Mouse (Mus musculus): ENCODE results near the gene Lrmp. TPM values are rescaled to one million over a fixed set of nuclear protein-coding genes. Genes with fewer than 3 reads are reported as not detected.
A peak's percentile ranks its signal among the peaks of the same experiment; 100 is the strongest.

Lrmp gene
- polyA plus RNA-seq, 1 experiment from 2014 or later, result 26.3 TPM

DNA sequence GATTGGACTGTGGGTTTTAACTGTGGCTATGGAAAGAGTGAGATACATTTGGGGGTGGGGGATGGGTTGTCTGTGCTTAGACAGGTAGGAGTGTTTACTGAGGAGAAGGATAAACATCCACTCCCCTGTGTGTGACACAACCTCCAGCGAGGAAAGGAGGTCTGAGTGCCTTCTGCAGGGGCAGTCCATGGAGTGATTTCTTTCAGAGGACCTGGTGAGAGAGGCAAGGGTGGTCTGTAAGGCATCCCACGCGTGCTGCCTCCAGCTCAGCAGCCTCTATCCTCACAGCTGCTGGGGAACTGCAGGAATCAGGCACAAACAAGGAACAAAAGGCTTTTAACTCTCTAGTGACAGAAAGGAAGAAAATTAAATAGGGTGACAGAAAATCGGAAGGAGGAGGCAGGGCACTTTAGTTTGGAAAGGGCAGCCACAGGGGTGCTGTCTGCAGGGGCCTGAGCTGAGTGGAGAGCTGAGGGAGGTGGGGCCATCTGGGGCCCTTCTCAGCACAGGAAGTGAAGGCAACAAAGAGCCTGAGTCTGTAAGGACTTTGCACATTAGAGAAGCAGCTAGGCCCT lies 732 bp downstream of the Lrmp start:
- no peaks in the 10 kb centered on the region for H3K9me3 ChIP-seq (replicated peaks; ENCODE audit: control insufficient read depth, low read length)

DNA sequence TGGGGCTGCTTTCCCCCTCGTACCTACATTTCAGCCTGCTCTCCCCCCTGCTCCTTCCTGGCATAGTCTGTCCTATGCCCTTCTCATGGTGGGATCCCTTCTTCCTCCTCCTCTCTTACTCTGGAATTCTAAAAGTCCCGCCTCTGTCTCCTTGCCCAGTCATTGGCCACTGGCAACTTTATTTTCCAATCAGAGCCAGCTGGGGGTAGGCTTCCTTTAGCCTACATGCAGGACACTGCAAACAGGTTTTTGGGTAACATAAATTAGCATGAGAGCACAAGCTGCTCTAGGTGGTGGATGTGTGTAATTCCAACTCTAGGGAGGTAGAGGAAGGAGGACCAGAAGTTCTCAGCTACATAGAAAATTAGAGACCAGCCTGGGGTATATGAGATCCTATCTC lies 4.6 kb downstream of the Lrmp start:
- Histone ChIP-seq H3K4me3 (ENCODE audit: low read length) (no peak overlapping the region), H3K27me3 (ENCODE audit: control insufficient read depth, insufficient read depth, low read length) (no peaks in the 10 kb centered on the region), H3K4me1 (ENCODE audit: control insufficient read depth, insufficient read depth, low read length) (peaks cover 36% of the 10 kb centered on the region), H3K9ac (ENCODE audit: low read length) (no peak overlapping the region), H3K36me3 (ENCODE audit: control insufficient read depth, insufficient read depth) (no peaks in the 10 kb centered on the region), H3K27ac (ENCODE audit: low read length) (no peak overlapping the region; the same call in 1 of the 2 replicates), H3K9me3 (replicated peaks; ENCODE audit: control insufficient read depth, low read length) (no peaks in the 10 kb centered on the region), H3K4me2 (ENCODE audit: low read depth, low read length) (no peak overlapping the region)
- WGBS, result 59% methylated on average over 2 of the region's 2 CpGs
- ATAC-seq (replicated peaks; ENCODE audit: extremely low read depth, insufficient read depth, low FRiP score), result no peak

More for the DNA sequence above, 732 bp downstream of the Lrmp start:
- Histone ChIP-seq H3K27ac (ENCODE audit: low read length) (peak overlapping the region; percentile 1; the same call in 1 of the 2 replicates), H3K27me3 (ENCODE audit: control insufficient read depth, insufficient read depth, low read length) (no peaks in the 10 kb centered on the region), H3K36me3 (ENCODE audit: control insufficient read depth, insufficient read depth) (no peaks in the 10 kb centered on the region), H3K4me3 (ENCODE audit: low read length) (no peak overlapping the region), H3K4me2 (ENCODE audit: low read depth, low read length) (no peak overlapping the region), H3K4me1 (ENCODE audit: control insufficient read depth, insufficient read depth, low read length) (peaks cover 16% of the 10 kb centered on the region), H3K9ac (ENCODE audit: low read length) (no peak overlapping the region)
- ATAC-seq (replicated peaks; ENCODE audit: extremely low read depth, insufficient read depth, low FRiP score), result 0 out of 2 replicates have a peak, but pooled peaks have one; percentile 34
- 29% methylated on average over 4 of the region's 4 CpGs for whole genome bisulfite sequencing

DNA sequence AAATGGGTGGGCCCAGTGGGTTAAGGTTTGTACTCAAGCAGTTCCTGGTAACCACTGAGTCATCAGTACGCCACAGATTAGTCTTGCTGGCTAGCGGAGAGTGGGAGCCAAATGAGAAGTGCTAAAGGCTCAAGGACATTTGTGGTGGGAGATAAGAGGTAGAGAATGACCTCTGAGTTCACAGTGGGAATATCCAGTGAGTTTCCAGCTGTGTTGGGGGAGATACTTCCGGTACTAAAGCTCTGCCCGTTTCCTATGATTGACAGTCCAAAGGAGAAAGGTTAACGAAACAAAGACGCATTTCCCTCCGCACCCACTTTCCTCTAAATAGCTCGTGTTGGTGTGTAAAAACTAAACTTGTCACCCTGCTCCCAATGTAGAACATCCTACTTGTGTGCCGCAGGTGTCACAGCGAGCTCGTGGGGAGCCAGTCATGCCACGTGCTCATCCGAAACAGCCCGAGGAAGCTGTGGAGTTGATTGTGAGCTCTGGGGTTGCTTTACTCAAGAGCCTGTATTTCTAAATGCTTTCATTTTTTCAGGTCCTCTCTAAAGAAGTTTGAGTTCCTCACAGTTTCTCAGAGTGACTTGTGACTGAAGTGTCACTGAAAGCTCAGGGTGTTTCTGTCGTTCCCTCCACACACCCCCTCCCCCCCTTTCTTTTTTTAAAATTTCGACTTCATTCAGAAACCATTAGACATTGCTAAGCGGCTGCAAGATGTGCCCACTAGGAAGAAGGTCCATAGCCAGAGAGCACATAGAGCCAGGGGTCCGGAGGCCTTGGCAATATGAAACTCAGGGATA lies 5.5 kb downstream of the Lrmp start:
- H3K4me3 ChIP-seq (ENCODE audit: low read length), result peak overlapping the region; percentile 15
- peak; percentile 25; the same call in 1 of the 2 replicates for ATAC-seq (replicated peaks; ENCODE audit: extremely low read depth, insufficient read depth, low FRiP score)
- H3K4me2 ChIP-seq (ENCODE audit: low read depth, low read length), result peak overlapping the region; percentile 53
- no peaks in the 10 kb centered on the region for H3K27me3 ChIP-seq (ENCODE audit: control insufficient read depth, insufficient read depth, low read length)
- WGBS, result 20% methylated on average over 18 of the region's 18 CpGs
- no peaks in the 10 kb centered on the region for H3K9me3 ChIP-seq (replicated peaks; ENCODE audit: control insufficient read depth, low read length)
- peak overlapping the region; percentile 42 for H3K9ac ChIP-seq (ENCODE audit: low read length)
- H3K27ac ChIP-seq (ENCODE audit: low read length), result peak overlapping the region; percentile 67
- H3K4me1 ChIP-seq (ENCODE audit: control insufficient read depth, insufficient read depth, low read length), result peaks cover 43% of the 10 kb centered on the region
- no peaks in the 10 kb centered on the region for H3K36me3 ChIP-seq (ENCODE audit: control insufficient read depth, insufficient read depth)

DNA sequence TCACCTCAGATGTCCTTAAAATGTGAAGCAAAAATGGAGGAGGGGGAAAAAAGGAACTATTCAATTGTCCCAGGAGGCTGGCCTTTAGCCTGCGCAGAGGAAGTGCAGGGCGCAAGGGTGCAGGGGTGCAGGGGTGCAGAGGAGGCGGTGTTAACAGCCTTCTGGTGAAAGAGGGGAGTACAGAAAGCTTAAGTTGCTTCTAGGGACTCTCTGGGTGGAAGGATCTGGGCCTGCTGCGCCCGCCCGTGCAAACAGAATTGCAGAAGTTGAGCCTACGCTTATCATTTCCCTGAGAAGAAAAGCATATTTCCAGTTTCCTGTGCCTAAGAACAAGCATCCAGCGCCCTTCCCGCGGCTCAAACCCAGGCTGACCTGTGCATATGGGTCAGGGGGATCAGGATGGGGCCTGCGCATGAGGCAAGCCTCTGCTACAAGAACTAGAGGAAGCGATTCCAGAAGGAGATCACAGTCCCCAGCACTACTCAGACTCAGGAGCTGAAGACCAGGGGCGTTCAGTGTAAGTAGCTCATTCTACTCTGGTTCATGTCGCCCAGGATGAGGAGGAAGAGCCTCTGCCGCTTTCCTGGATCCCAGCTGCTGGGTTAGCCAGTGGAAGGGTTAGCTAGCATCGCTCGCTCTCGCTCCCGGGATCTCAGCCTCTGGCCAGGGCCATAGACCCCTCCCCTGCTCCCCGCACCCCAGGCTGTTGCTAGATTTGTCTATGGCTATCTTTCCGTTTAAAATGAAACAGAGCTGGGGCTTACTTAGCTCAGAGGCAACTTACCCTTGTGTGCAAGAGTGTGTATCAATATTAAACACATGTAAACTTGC lies 6.4 kb downstream of the Lrmp start:
- peak overlapping the region; percentile 67 for H3K27ac ChIP-seq (ENCODE audit: low read length)
- H3K9ac ChIP-seq (ENCODE audit: low read length), result peak overlapping the region; percentile 49
- H3K4me1 ChIP-seq (ENCODE audit: control insufficient read depth, insufficient read depth, low read length), result peaks cover 48% of the 10 kb centered on the region
- peak overlapping the region; percentile 53; the same call in 1 of the 2 replicates for H3K4me2 ChIP-seq (ENCODE audit: low read depth, low read length)
- H3K4me3 ChIP-seq (ENCODE audit: low read length), result peak overlapping the region; percentile 38
- H3K27me3 ChIP-seq (ENCODE audit: control insufficient read depth, insufficient read depth, low read length), result no peaks in the 10 kb centered on the region
- 59% methylated on average over 21 of the region's 21 CpGs for WGBS
- no peaks in the 10 kb centered on the region for H3K9me3 ChIP-seq (replicated peaks; ENCODE audit: control insufficient read depth, low read length)
- H3K36me3 ChIP-seq (ENCODE audit: control insufficient read depth, insufficient read depth), result no peaks in the 10 kb centered on the region
- ATAC-seq (replicated peaks; ENCODE audit: extremely low read depth, insufficient read depth, low FRiP score), result peak; percentile 31; the same call in 1 of the 2 replicates

DNA sequence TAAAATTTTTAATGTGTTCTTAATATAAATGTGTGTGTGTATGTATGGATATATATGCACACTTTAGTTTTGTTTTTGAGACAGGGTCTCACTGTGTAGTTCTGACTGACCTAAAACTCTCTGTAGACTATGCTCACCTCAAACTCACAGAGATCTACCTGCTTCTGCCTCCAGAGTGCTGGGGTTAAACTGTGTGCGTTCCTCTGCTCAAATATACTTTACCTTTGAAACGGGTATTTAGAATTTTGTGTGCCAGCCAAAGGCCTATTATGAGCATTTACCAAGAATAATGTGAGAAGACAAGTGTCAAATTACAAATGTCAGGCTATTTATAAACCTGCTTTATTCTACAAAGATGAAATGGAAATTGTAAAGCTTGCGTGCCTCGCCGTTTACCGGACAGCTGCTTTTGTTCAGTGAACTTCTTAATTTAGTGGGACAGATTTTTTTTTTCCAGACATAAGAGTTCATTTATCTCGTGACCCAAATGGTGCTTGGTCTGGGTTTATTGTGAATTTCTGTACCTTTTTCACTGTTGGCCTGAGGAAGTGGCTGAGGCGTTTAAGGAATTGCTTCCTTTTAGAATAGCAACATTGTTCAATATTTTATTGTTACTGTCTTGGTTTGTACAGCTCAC lies 7.1 kb downstream of the Lrmp start:
- peaks cover 48% of the 10 kb centered on the region for H3K4me1 ChIP-seq (ENCODE audit: control insufficient read depth, insufficient read depth, low read length)
- H3K4me3 ChIP-seq (ENCODE audit: low read length), result peak overlapping the region; percentile 38
- H3K27me3 ChIP-seq (ENCODE audit: control insufficient read depth, insufficient read depth, low read length), result no peaks in the 10 kb centered on the region
- peak overlapping the region; percentile 49; the same call in 1 of the 2 replicates for H3K9ac ChIP-seq (ENCODE audit: low read length)
- H3K36me3 ChIP-seq (ENCODE audit: control insufficient read depth, insufficient read depth), result no peaks in the 10 kb centered on the region
- WGBS, result 43% methylated on average over 8 of the region's 8 CpGs
- H3K27ac ChIP-seq (ENCODE audit: low read length), result peak overlapping the region; percentile 20; the same call in 1 of the 2 replicates
- H3K9me3 ChIP-seq (replicated peaks; ENCODE audit: control insufficient read depth, low read length), result peaks cover under 1% of the 10 kb centered on the region; the same call in 1 of the 2 replicates
- H3K4me2 ChIP-seq (ENCODE audit: low read depth, low read length), result peak overlapping the region; percentile 31; the same call in 1 of the 2 replicates
- ATAC-seq (replicated peaks; ENCODE audit: extremely low read depth, insufficient read depth, low FRiP score), result no peak

DNA sequence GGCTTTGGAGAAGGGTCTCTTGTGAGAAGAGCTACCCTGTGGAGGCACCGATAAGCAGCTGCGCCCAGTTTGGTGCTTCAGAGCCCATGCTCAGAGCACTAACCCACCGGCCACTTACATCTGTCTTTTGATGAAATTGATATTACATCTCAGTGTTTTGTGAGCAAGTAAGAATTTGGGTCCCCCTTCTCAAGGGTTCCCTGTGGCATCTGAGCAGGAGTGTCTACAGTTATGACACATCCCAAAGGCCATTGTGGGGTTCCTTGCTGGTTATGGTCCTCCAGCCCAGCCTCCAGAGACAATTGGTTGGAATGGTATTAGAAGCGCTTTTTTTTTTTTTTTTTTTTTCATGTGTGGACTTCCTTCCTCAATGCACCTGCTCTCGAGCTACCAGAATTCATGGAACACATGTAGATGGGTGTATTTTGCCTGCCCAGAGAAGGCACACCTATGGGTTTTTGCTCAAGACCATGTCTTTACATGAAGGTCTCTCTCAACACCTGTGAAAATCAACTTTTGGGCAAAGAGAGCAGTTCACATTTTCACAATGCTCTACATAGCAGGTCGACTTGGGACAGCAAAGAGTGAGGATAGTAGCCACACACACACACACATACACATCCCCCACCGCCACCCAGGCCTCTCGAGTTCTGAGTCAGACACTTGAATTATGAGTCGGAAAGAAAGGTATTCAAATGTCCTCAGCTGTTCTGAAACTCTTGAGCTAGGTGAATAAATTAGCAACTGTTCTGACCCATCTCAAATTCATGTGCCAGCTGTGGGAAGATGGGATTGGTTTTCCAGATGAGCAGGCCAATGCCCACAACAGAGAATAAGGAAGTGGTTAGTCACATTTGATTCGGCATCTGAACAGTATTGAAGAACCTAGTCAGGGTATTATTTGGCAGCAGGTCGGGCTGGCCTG lies 7.9 kb downstream of the Lrmp start:
- no peaks in the 10 kb centered on the region for H3K36me3 ChIP-seq (ENCODE audit: control insufficient read depth, insufficient read depth)
- H3K27me3 ChIP-seq (ENCODE audit: control insufficient read depth, insufficient read depth, low read length), result no peaks in the 10 kb centered on the region
- no peak for ATAC-seq (replicated peaks; ENCODE audit: extremely low read depth, insufficient read depth, low FRiP score)
- peaks cover 48% of the 10 kb centered on the region for H3K4me1 ChIP-seq (ENCODE audit: control insufficient read depth, insufficient read depth, low read length)
- peak overlapping the region; percentile 31; the same call in 1 of the 2 replicates for H3K4me2 ChIP-seq (ENCODE audit: low read depth, low read length)
- peak overlapping the region; percentile 38 for H3K4me3 ChIP-seq (ENCODE audit: low read length)
- no peak overlapping the region for H3K9ac ChIP-seq (ENCODE audit: low read length)
- WGBS, result 71% methylated on average over 11 of the region's 11 CpGs
- no peak overlapping the region for H3K27ac ChIP-seq (ENCODE audit: low read length)
- H3K9me3 ChIP-seq (replicated peaks; ENCODE audit: control insufficient read depth, low read length), result peaks cover 2% of the 10 kb centered on the region; the same call in 1 of the 2 replicates

DNA sequence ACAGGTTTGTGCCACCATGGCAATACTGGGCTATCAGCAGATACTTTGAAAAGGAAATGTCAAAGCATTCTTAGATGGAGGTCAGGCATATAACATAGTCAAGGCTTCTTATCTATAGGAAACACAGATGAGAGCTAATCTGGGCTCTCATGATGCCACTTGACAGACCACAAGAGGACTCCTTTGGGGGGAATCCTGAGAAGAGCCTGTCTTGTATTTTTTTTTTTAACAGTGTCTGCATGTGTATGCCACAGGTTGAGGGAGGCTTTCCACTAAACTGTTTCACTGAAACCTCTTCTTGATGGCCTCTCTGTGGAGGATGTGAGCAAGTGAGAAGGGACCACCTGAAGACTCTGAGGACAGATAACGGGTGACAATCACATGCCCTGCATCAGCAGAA lies 9.2 kb downstream of the Lrmp start:
- 57% methylated on average over 1 of the region's 1 CpGs for WGBS
- ATAC-seq (replicated peaks; ENCODE audit: extremely low read depth, insufficient read depth, low FRiP score), result no peak
- Histone ChIP-seq H3K36me3 (ENCODE audit: control insufficient read depth, insufficient read depth) (no peaks in the 10 kb centered on the region), H3K27ac (ENCODE audit: low read length) (peak overlapping the region; percentile 90), H3K4me2 (ENCODE audit: low read depth, low read length) (no peak overlapping the region), H3K27me3 (ENCODE audit: control insufficient read depth, insufficient read depth, low read length) (no peaks in the 10 kb centered on the region), H3K9me3 (replicated peaks; ENCODE audit: control insufficient read depth, low read length) (peaks cover 2% of the 10 kb centered on the region; the same call in 1 of the 2 replicates), H3K4me3 (ENCODE audit: low read length) (no peak overlapping the region), H3K4me1 (ENCODE audit: control insufficient read depth, insufficient read depth, low read length) (peaks cover 48% of the 10 kb centered on the region), H3K9ac (ENCODE audit: low read length) (no peak overlapping the region)
